Mouse (Mus musculus): ENCODE data around the gene Scaf8.
"Not testable (repeated sequence)": the region's sequence is repeated elsewhere in the genome, so short reads cannot be mapped to it uniquely, and the experiment has no call there.

The Scaf8 gene

GRCm38 (mm10) chr17:3114720-3115379, at the start of gene Scaf8:
TSS of gene Scaf8 (plus strand) at chr17:3114972.
- peak; percentile 93 to 95 for DNase-seq

- no peak for DNase-seq
Measured at GRCm38 (mm10) chr17:3075166-3075872, 39.5 kb upstream of the Scaf8 start.

GRCm38 (mm10) chr17:3075873-3076245, 38.9 kb upstream of the Scaf8 start:
- DNase-seq = no peak

GRCm38 (mm10) chr17:3077936-3078335, 36.8 kb upstream of the Scaf8 start:
- not testable (repeated sequence) for DNase-seq

- DNase-seq = not testable (repeated sequence)
Measured at GRCm38 (mm10) chr17:3080587-3081349, 34.0 kb upstream of the Scaf8 start.

GRCm38 (mm10) chr17:3081512-3082100, 33.2 kb upstream of the Scaf8 start:
- peak; percentile 49 to 58 for DNase-seq

GRCm38 (mm10) chr17:3082125-3082755, 32.5 kb upstream of the Scaf8 start:
- peak; percentile 27 to 55 for DNase-seq

GRCm38 (mm10) chr17:3082756-3083749, 31.7 kb upstream of the Scaf8 start:
- peak; percentile 73 to 74 for DNase-seq

- DNase-seq = peak; percentile 91 to 93
Measured at GRCm38 (mm10) chr17:3083886-3084550, 30.8 kb upstream of the Scaf8 start.

- peak; percentile 84 to 89 for DNase-seq
Measured at GRCm38 (mm10) chr17:3084551-3084930, 30.2 kb upstream of the Scaf8 start.

- DNase-seq = no peak
Measured at GRCm38 (mm10) chr17:3085152-3085551, 29.6 kb upstream of the Scaf8 start.

- peak in 1 of 2 experiments; percentile 58 for DNase-seq
Measured at GRCm38 (mm10) chr17:3092682-3093081, 22.1 kb upstream of the Scaf8 start.

GRCm38 (mm10) chr17:3099273-3099672, 15.5 kb upstream of the Scaf8 start:
- not testable (repeated sequence) for DNase-seq

- DNase-seq = peak; percentile 75 to 77
Measured at GRCm38 (mm10) chr17:3102336-3103165, 12.2 kb upstream of the Scaf8 start.

GRCm38 (mm10) chr17:3104154-3104931, 10.4 kb upstream of the Scaf8 start:
- no peak for DNase-seq

GRCm38 (mm10) chr17:3105022-3105421, 9.8 kb upstream of the Scaf8 start:
- no peak for DNase-seq

- DNase-seq = no peak
Measured at GRCm38 (mm10) chr17:3113737-3114357, 925 bp upstream of the Scaf8 start.

GRCm38 (mm10) chr17:3114358-3114719, 433 bp upstream of the Scaf8 start:
- peak in 1 of 2 experiments; percentile 86 for DNase-seq

Measured in thymus, postnatal 36 days (tissue).